9 mouse cellular contexts compared by ENCODE assay signal in genomic region chr13:25269569-25270268, GRCm38 (mm10). TPM values are rescaled to one million over a fixed set of nuclear protein-coding genes. Genes with fewer than 3 reads are reported as not detected.
DNase-seq lines count a peak whose midpoint lies in the region; ATAC-seq and TF ChIP-seq lines count a peak whose summit lies in the region.
"Had no signal": no experiment of that assay in that cellular context is flagged by ENCODE, and none has a peak within 500 bp of the region (broad histone marks: within the 10 kb centered on the region; RNA-seq: fewer than 3 reads in every experiment).

No protein-coding gene starts in this region.

- H3K4me3 ChIP-seq in heart, postnatal 0 days (ENCODE audit: low read depth, low read length), result peak overlapping the region; percentile 30

- H3K9ac ChIP-seq in heart, postnatal 0 days (replicated peaks; ENCODE audit: low read depth, low read length), result no peak overlapping the region

- WGBS in heart, postnatal 0 days, result 2% methylated on average over 37 of the region's 42 CpGs

- 0 out of 2 replicates have a peak, but pooled peaks have one; percentile 24 for ATAC-seq in heart, postnatal 0 days (ENCODE audit: insufficient read depth, low read depth)

- no peaks in the 10 kb centered on the region for H3K9me3 ChIP-seq in heart, postnatal 0 days (replicated peaks; ENCODE audit: control insufficient read depth, low read length)

- intact Hi-C loops in left cerebral cortex, postnatal 14 days (cut with DNase I), result no loop called here
- intact Hi-C loops in gastrocnemius, postnatal 36 days (cut with DNase I), result no loop called here

- H3K27ac ChIP-seq in heart, postnatal 0 days (ENCODE audit: low read depth), result no peak overlapping the region

- peak; percentile 31 for DNase-seq in thymus, postnatal 4 days
- DNase-seq in thymus, postnatal 10 days (ENCODE audit: low spot score in 2 of 2), result no peak
- peak; percentile 32 to 71 for DNase-seq in cerebellum, postnatal 4 days (ENCODE audit: low spot score in 2 of 2)
- DNase-seq in heart, postnatal 0 days (ENCODE audit: low spot score), result no peak
- DNase-seq in left cerebral cortex, postnatal 14 days (ENCODE audit: low spot score in 2 of 2), result peak; percentile 68 to 79
- peak; percentile 78 for DNase-seq in neural tube, embryonic 10.5 days (ENCODE audit: extremely low spot score, low spot score)
- no peak for DNase-seq in T-cell, adult 2 months (ENCODE audit: low spot score)
- no peak for DNase-seq in gastrocnemius, postnatal 36 days

- no peaks in the 10 kb centered on the region for H3K36me3 ChIP-seq in heart, postnatal 0 days (replicated peaks; ENCODE audit: control insufficient read depth, insufficient read depth, low read length)

- TF ChIP-seq CTCF in heart, postnatal 0 days (IDR thresholded peaks at IDR 0.05; ENCODE audit: low read depth), result no peak

- no peak for TF ChIP-seq EP300 in heart, postnatal 0 days (IDR thresholded peaks at IDR 0.05; ENCODE audit: low read depth)

- 0 out of 2 replicates have a peak, but pooled peaks cover 3% of the 10 kb centered on the region for H3K27me3 ChIP-seq in heart, postnatal 0 days (ENCODE audit: control insufficient read depth, insufficient read depth, low read length)

- H3K4me1 ChIP-seq in heart, postnatal 0 days (ENCODE audit: control insufficient read depth, insufficient read depth), result peaks cover 3% of the 10 kb centered on the region; the same call in 1 of the 2 replicates

- H3K4me2 ChIP-seq in heart, postnatal 0 days (ENCODE audit: low read depth, low read length), result peak overlapping the region; percentile 58

RNA-seq across cellular contexts. Expression of gene Nrsn1, which starts 0.6 kb away (rescaled TPM):
- 0.88 TPM in 1 of 2 replicates, not detected in the other for total RNA-seq in heart, postnatal 0 days (2014; rRNA removed; ENCODE audit: low replicate concordance)
- polyA plus RNA-seq in heart, postnatal 0 days (2015; fragmentation: Nextera tagmentation; extraction: Ambion mirVana), result 0.19 TPM in 1 of 2 replicates, not detected in the other
- 100 to 1,000 TPM; 327 to 345 TPM for total RNA-seq in left cerebral cortex, postnatal 14 days (2021)
- not detected for total RNA-seq in gastrocnemius, postnatal 36 days (2021)
- polyA plus RNA-seq: spleen, adult 2 months had no signal

Comparison
In these comparisons a context has a peak if more than half of its experiments do, and no peak if none do; other contexts are left out.
1. DNase-seq: peak in thymus, postnatal 4 days (single experiment), cerebellum, postnatal 4 days (2 of 2), left cerebral cortex, postnatal 14 days (2 of 2) and neural tube, embryonic 10.5 days (single experiment); none in thymus, postnatal 10 days (0 of 2), heart, postnatal 0 days (single experiment), T-cell, adult 2 months (single experiment) and gastrocnemius, postnatal 36 days (0 of 2).
2. RNA of gene Nrsn1, which starts 0.6 kb away (total RNA-seq): 327 to 345 TPM in left cerebral cortex, postnatal 14 days; 0.88 TPM in heart, postnatal 0 days and not detected in gastrocnemius, postnatal 36 days; every median in the first group is over 100 times any median in the second.